Mouse (Mus musculus) midbrain, embryonic 11.5 days (tissue): Measurements from ENCODE around the gene BC049730. TPM values are rescaled to one million over a fixed set of nuclear protein-coding genes. Genes with fewer than 3 reads are reported as not detected.
A peak's percentile ranks its signal among the peaks of the same experiment; 100 is the strongest.
"Not testable (repeated sequence)": the region's sequence is repeated elsewhere in the genome, so short reads cannot be mapped to it uniquely, and the experiment has no call there.

Source experiments
- ATAC-seq: fragments of 200-750 bp; cut with Nextera tagmentation; 2 replicates; pipeline ENCODE4 v1.8.0; 2017; ENCODE audit warnings: moderate TSS enrichment, moderate library complexity; ENCODE audit not compliant: low FRiP score
- DNase-seq: peaks from one replicate; pipeline ENCODE4 v3.0.0; 2015; ENCODE audit warnings: low spot score; ENCODE audit errors: missing footprints
- H3K27ac ChIP-seq: fragments of 300-500 bp; sonication (generic); 2 replicates; pipeline ENCODE4 v1.5.1; 2014; ENCODE audit warnings: low read depth, low read length
- H3K27me3 ChIP-seq: fragments of 300-500 bp; sonication (generic); 2 replicates; pipeline ENCODE4 v1.6.1; 2014; ENCODE audit warnings: mild to moderate bottlenecking, low read length, moderate library complexity, mixed read lengths; ENCODE audit not compliant: control insufficient read depth, insufficient read depth
- H3K36me3 ChIP-seq: fragments of 300-500 bp; sonication (generic); 2 replicates; pipeline ENCODE4 v1.6.1; 2014; ENCODE audit warnings: mild to moderate bottlenecking, low read length, moderate library complexity, mixed read lengths; ENCODE audit not compliant: control insufficient read depth, insufficient read depth
- H3K4me1 ChIP-seq: fragments of 300-500 bp; sonication (generic); 2 replicates; pipeline ENCODE4 v1.6.1; 2014; ENCODE audit warnings: low read length; ENCODE audit not compliant: control insufficient read depth, insufficient read depth
- H3K4me2 ChIP-seq: fragments of 300-500 bp; sonication (generic); 2 replicates; pipeline ENCODE4 v1.6.1; 2014; ENCODE audit warnings: mild to moderate bottlenecking, moderate library complexity
- H3K4me3 ChIP-seq: fragments of 300-500 bp; sonication (generic); 2 replicates; pipeline ENCODE4 v1.5.1; 2014; ENCODE audit warnings: low read depth, low read length
- H3K9ac ChIP-seq: fragments of 300-500 bp; sonication (generic); 2 replicates; pipeline ENCODE4 v1.6.1; 2014; ENCODE audit warnings: low read length
- H3K9me3 ChIP-seq: fragments of 300-500 bp; sonication (generic); 2 replicates; pipeline ENCODE4 v1.6.1; 2016; ENCODE audit warnings: low read length; ENCODE audit not compliant: control insufficient read depth
- WGBS: fragments of 180-500 bp; shearing (Covaris S2); extraction: QIAGEN DNeasy Blood & Tissue Kit; methylation state at CpG from one replicate; pipeline ENCODE4 v1.1.7; 2014; 5-methylcytosine and 5-hydroxymethylcytosine counted together
- polyA plus RNA-seq: library from polyadenylated mRNA; unstranded; fragments of >200 nt; fragmentation: Nextera tagmentation; extraction: Ambion mirVana; gene quantifications from 2 replicates; pipeline ENCODE4 v1.2.1, GENCODE M21; 2014

Gene BC049730
- polyA plus RNA-seq, 1 experiment from 2014 or later = not detected

- ATAC-seq, H3K4me1 ChIP-seq, H3K4me3 ChIP-seq, H3K9me3 ChIP-seq, H3K36me3 ChIP-seq, H3K9ac ChIP-seq, DNase-seq, H3K27me3 ChIP-seq, H3K27ac ChIP-seq, H3K4me2 ChIP-seq: not testable (repeated sequence)
- 90% methylated on average over 10 of the region's 10 CpGs for WGBS
These were observed 21.5 kb upstream of the BC049730 start for GRCm38 (mm10) chr7:24687519-24687918.

DNA sequence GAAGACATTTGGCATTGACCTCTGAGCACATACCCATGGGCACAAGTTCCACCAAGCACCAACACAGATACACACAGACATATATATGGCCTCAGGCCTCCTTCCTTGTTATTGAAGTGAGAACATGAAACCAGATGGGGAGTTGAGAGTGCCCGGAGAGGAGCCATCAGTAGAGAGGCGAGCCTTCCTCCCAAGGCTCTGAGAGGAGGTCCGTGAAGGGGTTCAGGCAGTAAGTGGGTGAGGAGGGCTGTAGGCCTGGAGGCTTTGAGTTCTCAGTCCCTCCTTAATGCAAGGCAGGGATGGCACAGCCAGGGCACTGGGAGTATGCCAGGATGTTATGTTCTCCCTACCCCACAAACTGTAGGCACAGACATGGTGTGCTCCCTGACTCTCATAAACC lies 16.3 kb upstream of the BC049730 start:
- H3K4me1 ChIP-seq, ATAC-seq, H3K4me2 ChIP-seq, H3K9ac ChIP-seq, H3K27ac ChIP-seq, H3K9me3 ChIP-seq, DNase-seq, H3K36me3 ChIP-seq, H3K27me3 ChIP-seq, H3K4me3 ChIP-seq: not testable (repeated sequence)
- WGBS = 81% methylated on average over 3 of the region's 3 CpGs

DNA sequence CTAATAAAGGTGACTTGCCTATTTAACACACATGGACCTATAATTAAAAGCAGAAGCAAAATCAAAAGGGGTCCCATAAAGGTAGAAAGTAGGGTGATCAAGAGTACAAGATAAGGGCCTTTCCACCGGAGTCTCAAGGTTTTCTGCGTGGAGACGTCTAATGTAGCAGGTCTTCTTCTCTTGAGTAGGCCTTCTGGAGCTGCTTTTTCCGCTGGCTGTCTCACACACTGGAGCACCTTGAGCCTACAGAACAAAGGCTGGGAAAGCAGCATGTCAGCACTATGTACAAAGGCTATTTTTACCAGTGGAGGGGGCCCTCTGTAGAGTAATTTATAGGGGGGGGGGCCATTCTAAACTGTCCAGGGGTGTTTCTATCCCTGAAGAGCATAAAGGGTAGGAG lies 11.2 kb upstream of the BC049730 start:
- not testable (repeated sequence) for DNase-seq, H3K9me3 ChIP-seq, H3K27ac ChIP-seq, H3K36me3 ChIP-seq, ATAC-seq, H3K4me3 ChIP-seq, H3K27me3 ChIP-seq, H3K4me2 ChIP-seq, H3K9ac ChIP-seq, H3K4me1 ChIP-seq
- WGBS = 96% methylated on average over 4 of the region's 4 CpGs

DNA sequence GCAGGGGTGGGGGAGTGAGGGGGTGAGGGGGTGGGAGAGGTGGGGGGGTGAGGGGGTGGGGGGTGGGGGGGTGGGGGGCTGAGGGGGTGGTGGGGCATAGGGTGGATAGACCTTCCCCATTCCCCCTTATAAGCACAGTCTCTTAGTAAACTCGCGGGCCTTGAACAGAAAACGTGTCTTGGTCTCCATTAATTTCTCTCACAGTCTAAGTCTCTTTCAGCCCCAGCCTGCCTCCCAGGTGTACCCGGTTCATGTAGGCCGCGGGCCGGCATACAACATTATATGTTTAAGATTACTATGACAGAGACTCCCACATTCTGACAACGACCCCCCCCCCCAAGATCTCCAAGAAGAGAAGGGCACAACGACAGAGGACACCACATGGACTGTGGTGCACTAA lies 6.2 kb upstream of the BC049730 start:
- not testable (repeated sequence) for H3K4me2 ChIP-seq, H3K27me3 ChIP-seq, H3K36me3 ChIP-seq, ATAC-seq, H3K4me3 ChIP-seq, DNase-seq, H3K27ac ChIP-seq, H3K9ac ChIP-seq, H3K9me3 ChIP-seq, H3K4me1 ChIP-seq
- 86% methylated on average over 9 of the region's 9 CpGs for WGBS

DNA sequence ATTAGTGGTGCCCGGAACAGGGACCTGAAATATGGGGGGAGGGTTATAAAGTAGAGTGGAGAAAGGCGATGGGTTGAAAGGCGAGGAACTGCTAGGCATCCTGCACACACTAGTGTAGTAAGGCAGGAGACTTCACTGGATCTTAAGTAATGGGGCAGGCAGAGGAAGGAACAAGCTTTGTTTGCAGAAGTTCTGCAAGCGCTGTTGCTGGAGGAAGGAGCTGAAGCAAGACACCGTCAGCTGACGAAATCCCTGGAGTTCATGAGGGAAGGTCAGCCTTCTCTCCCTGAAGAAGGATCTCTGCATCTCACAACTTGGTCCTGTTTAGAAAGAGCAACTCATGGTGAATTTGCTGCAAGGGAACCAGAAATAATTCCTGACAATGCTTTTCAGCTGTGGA lies 6.0 kb downstream of the BC049730 start:
- Histone ChIP-seq H3K4me1 (no peaks in the 10 kb centered on the region), H3K9ac (no peak overlapping the region), H3K4me2 (no peak overlapping the region), H3K27ac (no peak overlapping the region), H3K4me3 (no peak overlapping the region), H3K36me3 (no peaks in the 10 kb centered on the region), H3K27me3 (no peaks in the 10 kb centered on the region), H3K9me3 (no peaks in the 10 kb centered on the region)
- no peak for ATAC-seq
- WGBS = 82% methylated on average over 6 of the region's 6 CpGs
- DNase-seq = no peak

DNA sequence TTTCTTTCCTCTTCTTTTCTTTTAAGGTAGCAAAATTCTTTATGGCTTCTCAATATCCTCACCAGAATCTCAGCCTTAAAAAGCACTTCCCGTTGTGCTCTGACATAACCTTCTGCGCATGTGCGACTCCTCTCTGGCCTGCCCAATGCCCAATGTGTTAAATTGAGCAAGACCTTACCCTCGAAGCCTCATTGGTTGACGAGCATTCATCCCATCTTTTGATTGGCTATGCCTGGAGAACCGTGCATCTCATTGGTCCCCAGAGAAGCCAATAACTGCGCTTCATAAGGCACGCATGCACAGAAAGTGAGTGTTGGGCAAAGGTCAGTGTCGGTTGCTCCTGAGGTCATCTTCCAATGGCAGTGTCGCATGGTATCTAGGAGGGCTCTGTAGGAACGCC lies 17.8 kb downstream of the BC049730 start, which contains the start of gene Gm4763:
Gm4763 (minus strand) TSS at position 101 of the 400 bp plus-strand sequence.
- not testable (repeated sequence) for ATAC-seq, H3K36me3 ChIP-seq, H3K27ac ChIP-seq, H3K4me1 ChIP-seq, H3K4me3 ChIP-seq, H3K9me3 ChIP-seq, H3K9ac ChIP-seq, H3K27me3 ChIP-seq, H3K4me2 ChIP-seq, DNase-seq
- WGBS = 89% methylated on average over 11 of the region's 11 CpGs

- Histone ChIP-seq H3K4me2 (peak overlapping the region; percentile 24), H3K9me3 (no peaks in the 10 kb centered on the region), H3K36me3 (no peaks in the 10 kb centered on the region), H3K4me1 (peaks cover 4% of the 10 kb centered on the region; the same call in 1 of the 2 replicates), H3K9ac (peak overlapping the region; percentile 30; the same call in 1 of the 2 replicates), H3K4me3 (no peak overlapping the region; the same call in 1 of the 2 replicates), H3K27ac (no peak overlapping the region), H3K27me3 (no peaks in the 10 kb centered on the region)
- peak; percentile 78 for ATAC-seq
- DNase-seq = peak; percentile 90
- WGBS = 17% methylated on average over 17 of the region's 17 CpGs
These were observed 27.1 kb downstream of the BC049730 start for GRCm38 (mm10) chr7:24735970-24736670.

DNA sequence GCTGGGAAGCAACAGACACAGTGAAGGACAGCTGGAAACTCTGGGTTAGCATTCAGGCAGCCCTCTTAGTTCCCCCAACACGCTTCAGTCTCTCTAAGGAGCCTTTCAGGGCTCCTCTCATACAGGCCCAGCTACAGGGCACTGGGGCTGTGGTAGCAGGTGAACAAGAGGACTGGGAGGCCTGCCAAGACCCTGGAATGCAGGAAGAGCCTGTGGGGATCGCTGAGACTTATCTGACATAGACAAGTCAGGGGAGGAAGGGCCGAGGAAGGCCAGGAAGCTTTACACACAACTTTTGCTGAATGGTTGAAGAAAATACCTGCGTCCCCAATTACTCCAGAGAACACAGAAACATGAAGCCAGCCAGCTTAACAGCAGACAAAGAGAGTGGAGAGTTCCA lies 41.7 kb downstream of the BC049730 start:
- no peak overlapping the region for H3K27ac ChIP-seq
- no peak for DNase-seq
- WGBS = 59% methylated on average over 4 of the region's 4 CpGs

GRCm38 (mm10) chr7:24751610-24752009 lies 42.6 kb downstream of the BC049730 start:
- Histone ChIP-seq H3K36me3 (no peaks in the 10 kb centered on the region), H3K4me1 (no peaks in the 10 kb centered on the region), H3K4me3 (no peak overlapping the region), H3K27ac (no peak overlapping the region), H3K9ac (no peak overlapping the region), H3K9me3 (no peaks in the 10 kb centered on the region), H3K4me2 (no peak overlapping the region), H3K27me3 (no peaks in the 10 kb centered on the region)
- DNase-seq (no peak), ATAC-seq (no peak)
- WGBS = 93% methylated on average over 2 of the region's 2 CpGs

More for the DNA sequence above, 41.7 kb downstream of the BC049730 start:
- Histone ChIP-seq H3K4me1 (no peaks in the 10 kb centered on the region), H3K9me3 (no peaks in the 10 kb centered on the region), H3K4me3 (no peak overlapping the region), H3K9ac (no peak overlapping the region), H3K4me2 (no peak overlapping the region), H3K27me3 (no peaks in the 10 kb centered on the region), H3K36me3 (no peaks in the 10 kb centered on the region)
- ATAC-seq = no peak
